Mouse (Mus musculus): ENCODE results near the gene Brat1.

- TF ChIP-seq POLR2A (IDR thresholded peaks at IDR 0.05; ENCODE audit: control insufficient read depth, low read depth, low read length), result no peak
- no peak for TF ChIP-seq CTCF (IDR thresholded peaks at IDR 0.05; ENCODE audit: control insufficient read depth, insufficient read depth, insufficient replicate concordance, low read depth, low read length)
Observed at GRCm38 (mm10) chr5:140661427-140661826, 43.4 kb upstream of the Brat1 start.
